Mouse (Mus musculus) heart, adult 8-10 months (tissue): ENCODE results near the gene Prkra. TPM values are rescaled to one million over a fixed set of nuclear protein-coding genes. Genes with fewer than 3 reads are reported as not detected.
A peak's percentile ranks its signal among the peaks of the same experiment; 100 is the strongest.
"Not testable (repeated sequence)": the region's sequence is repeated elsewhere in the genome, so short reads cannot be mapped to it uniquely, and the experiment has no call there.

Experiments
- DNase-seq: peaks from one replicate; pipeline ENCODE4 v3.0.0; 2022; ENCODE audit warnings: low spot score
- total RNA-seq, 4 experiments: library from RNA; stranded (reverse); gene quantifications; 2 replicates each; pipeline ENCODE4 v1.2.4; 2022

Gene Prkra
- total RNA-seq, 4 experiments from 2014 or later = 10.6 to 14.2 (median 12.1) TPM

GRCm38 (mm10) chr2:76655982-76656381 is 8.2 kb upstream of the Prkra start:
- no peak for DNase-seq

- DNase-seq = no peak
Observed at GRCm38 (mm10) chr2:76655444-76655843, 7.6 kb upstream of the Prkra start.

- DNase-seq = no peak
Observed at GRCm38 (mm10) chr2:76654646-76655045, 6.8 kb upstream of the Prkra start.

DNA sequence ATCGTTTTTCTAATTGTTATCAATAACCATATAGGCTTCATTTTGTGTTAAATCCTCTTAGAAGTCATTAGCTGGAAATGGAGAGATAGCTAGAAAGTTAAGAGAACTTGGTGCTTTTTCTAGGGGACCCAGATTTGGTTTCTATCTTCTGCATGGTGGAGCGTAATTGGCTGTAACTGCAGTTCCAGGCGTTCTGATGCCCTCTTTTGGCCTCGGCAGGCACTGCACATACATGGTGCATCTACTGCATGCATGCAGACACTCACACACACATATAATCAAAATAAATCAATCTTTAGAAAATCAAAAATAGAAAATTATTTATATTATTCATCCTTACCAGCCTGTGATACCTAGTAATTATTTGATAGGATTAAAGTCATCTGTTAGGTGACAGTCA is 5.3 kb upstream of the Prkra start:
- DNase-seq = no peak

GRCm38 (mm10) chr2:76648666-76649141 is 889 bp upstream of the Prkra start:
- no peak for DNase-seq

GRCm38 (mm10) chr2:76647441-76647869 is 360 bp downstream of the Prkra start:
- DNase-seq = no peak

GRCm38 (mm10) chr2:76643801-76644200 is 4.0 kb downstream of the Prkra start:
- DNase-seq = no peak

DNA sequence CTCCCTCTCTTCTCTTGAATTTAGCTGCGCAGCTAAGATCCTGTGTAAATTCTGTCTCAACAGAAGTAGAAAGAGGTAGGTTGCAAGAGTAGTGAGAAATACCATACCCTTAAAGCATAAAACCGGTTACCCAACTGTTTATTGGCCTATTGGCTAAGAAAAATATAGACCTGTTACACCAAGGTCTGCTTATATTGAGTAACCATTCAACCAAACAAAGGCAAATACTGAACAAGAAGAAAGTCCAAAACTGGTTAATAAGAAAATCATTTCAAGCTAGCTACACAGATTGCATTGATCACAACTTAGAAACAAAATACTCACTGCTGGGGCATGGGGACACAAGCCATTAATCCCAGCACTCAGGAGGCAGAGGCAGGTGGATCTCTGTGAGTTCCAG is 8.2 kb downstream of the Prkra start:
- DNase-seq = no peak

DNA sequence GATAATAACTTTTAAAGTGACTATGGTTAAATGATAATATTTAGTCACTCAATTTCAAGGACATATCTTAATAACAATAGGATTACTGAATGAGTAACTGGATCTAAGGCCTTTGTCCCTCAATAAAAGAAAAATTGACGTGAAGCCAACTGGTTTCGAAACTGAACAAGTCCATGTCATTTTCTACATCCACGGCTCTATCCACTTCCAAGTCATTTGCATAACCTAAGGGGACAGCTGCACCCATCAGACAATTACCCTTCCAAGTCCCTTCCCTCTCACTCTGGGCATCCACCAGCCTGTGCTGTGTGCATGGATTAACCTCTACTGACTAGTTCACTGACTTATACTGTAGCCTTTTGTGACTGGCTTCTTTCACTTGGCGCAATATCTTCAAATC is 16.2 kb downstream of the Prkra start:
- DNase-seq = no peak

- no peak for DNase-seq
Observed at GRCm38 (mm10) chr2:76630293-76630692, 17.5 kb downstream of the Prkra start.

DNA sequence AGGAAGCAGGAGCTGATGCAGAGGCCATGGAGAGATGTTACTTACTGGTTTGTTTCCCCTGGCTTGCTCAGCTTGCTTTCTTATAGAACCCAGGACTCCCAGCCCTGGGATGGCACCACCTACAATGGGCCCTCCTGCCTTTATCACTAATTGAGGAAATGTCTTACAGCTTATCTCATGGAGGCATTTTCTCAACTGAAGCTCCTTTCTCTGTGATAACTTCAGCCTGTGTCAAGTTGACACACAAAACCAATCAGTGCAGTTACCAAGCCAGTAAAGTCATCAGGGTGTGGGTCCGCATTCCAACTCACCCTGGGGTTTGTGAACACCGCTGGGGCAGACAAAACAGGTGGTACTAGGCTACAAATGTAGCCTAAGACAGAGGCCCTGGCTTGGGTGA is 25.5 kb downstream of the Prkra start:
- DNase-seq = not testable (repeated sequence)

DNA sequence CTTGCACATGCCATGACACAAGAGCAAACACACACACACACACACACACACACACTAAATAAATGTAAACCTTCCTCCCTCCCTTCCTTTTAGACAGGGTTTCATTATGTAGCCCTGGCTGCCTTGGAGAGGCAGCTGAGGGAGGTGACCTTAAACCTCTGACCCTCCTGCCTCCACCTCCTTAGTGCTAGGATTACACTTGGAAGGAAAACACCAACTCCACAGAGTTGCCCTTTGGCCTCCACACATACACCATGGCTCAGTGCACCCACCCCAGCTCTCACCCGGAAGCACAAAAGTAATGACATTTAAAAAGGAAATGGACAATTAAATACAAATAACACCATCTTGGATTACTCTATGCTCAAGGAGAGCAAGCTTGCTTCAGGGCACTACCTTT is 26.1 kb downstream of the Prkra start:
- no peak for DNase-seq

GRCm38 (mm10) chr2:76620188-76620587 is 27.6 kb downstream of the Prkra start:
- no peak for DNase-seq

DNA sequence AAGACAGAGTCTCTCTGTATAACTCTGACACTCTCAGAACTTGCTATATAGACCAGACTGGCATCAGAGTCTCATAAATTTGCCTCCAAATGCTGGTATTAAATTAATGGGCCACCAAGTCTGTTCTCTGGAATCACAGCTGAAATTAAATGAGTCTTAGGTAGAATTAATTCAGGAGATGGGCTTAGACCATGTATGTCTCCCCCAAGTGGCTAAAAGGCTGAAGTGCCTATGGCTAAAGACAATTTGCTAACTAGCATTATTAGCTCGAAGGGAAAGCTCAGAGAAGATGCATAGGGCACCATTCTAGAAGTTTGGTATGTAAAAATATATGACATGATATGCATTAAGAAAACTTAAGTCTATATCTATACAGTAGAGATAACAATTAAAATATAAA is 29.7 kb downstream of the Prkra start:
- peak; percentile 13 for DNase-seq

DNA sequence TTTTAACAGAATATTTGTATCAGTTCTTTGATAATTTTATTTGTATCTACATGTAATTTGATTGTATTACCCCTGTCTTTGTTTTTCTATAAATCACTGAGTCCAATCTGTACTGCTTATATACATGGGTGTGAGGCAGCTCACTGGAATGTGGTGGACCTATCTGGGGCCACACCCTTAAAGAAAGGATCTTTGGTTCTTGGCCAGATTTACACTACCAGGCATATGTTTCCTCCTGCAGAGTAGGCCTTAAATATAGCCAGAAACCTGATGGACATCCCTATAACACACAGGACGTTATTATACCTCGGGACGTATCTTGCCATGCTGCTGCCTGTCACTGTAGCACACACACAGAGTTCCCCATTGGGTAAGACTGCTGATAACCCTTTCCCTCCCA is 35.8 kb downstream of the Prkra start:
- no peak for DNase-seq

GRCm38 (mm10) chr2:76610326-76611104 is 37.3 kb downstream of the Prkra start:
- no peak for DNase-seq

GRCm38 (mm10) chr2:76606704-76607103 is 41.1 kb downstream of the Prkra start:
- no peak for DNase-seq

GRCm38 (mm10) chr2:76602256-76602655 is 45.6 kb downstream of the Prkra start:
- no peak for DNase-seq

- DNase-seq = no peak
Observed at GRCm38 (mm10) chr2:76599214-76599613, 48.6 kb downstream of the Prkra start.

GRCm38 (mm10) chr2:76597521-76597920 is 50.3 kb downstream of the Prkra start:
- DNase-seq = no peak

DNA sequence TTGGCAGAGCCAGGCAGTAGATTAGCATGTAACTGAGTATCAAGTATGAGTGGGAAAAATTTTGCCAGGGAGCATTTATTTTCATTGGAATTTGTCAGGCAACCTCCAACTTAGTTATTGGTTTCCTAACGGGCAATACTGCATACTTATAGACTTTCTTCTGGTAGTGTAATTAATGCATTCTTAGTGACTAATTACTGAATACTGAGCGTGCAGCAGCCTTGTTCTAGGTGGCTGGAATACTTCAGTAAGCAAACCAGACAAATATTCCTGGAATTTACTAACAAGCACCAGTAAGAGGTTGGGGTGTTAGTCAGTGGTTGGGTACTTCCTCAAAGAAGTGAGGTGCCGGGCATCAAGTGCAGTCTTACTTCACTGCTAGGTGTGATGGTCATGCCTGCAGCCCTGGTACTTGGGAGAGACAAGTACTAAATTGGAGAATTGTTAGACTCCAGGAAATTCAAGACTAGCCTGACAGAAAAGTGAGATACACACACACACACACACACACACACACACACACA is 55.4 kb downstream of the Prkra start:
- no peak for DNase-seq

- no peak for DNase-seq
Observed at GRCm38 (mm10) chr2:76590221-76590620, 57.6 kb downstream of the Prkra start.

- no peak for DNase-seq
Observed at GRCm38 (mm10) chr2:76586906-76587305, 60.9 kb downstream of the Prkra start.
